Mouse (Mus musculus): ENCODE measurements around the gene Tex2. TPM values are rescaled to one million over a fixed set of nuclear protein-coding genes. Genes with fewer than 3 reads are reported as not detected.

Gene Tex2
- polyA plus RNA-seq, 1 experiment from 2014 or later, result 8.9 TPM

GRCm38 (mm10) chr11:106557398-106557797 lies 55.8 kb downstream of the Tex2 start:
- DNase-seq (ENCODE audit: low spot score), result no peak
- no peaks in the 10 kb centered on the region for H3K9me3 ChIP-seq (ENCODE audit: low read length)
- no peaks in the 10 kb centered on the region for H3K27me3 ChIP-seq (replicated peaks; ENCODE audit: insufficient read depth, low read length)
- no peak overlapping the region for H3K4me2 ChIP-seq (replicated peaks; ENCODE audit: low read depth, low read length)
- ATAC-seq, result no peak
- no peaks in the 10 kb centered on the region for H3K36me3 ChIP-seq (ENCODE audit: insufficient read depth, low read length)
- WGBS, result 76% methylated on average over 7 of the region's 7 CpGs
- no peak overlapping the region for H3K4me3 ChIP-seq (ENCODE audit: low read depth, low read length)
- TF ChIP-seq CTCF (IDR thresholded peaks at IDR 0.05) (no peak), EP300 (IDR thresholded peaks at IDR 0.05) (no peak)
- H3K4me1 ChIP-seq (ENCODE audit: insufficient read depth, low read depth, low read length), result peaks cover 3% of the 10 kb centered on the region; the same call in 1 of the 2 replicates
- H3K27ac ChIP-seq (ENCODE audit: low read length), result no peak overlapping the region
- no peak overlapping the region for H3K9ac ChIP-seq (replicated peaks; ENCODE audit: low read depth)

- ATAC-seq, result no peak
- H3K27me3 ChIP-seq (replicated peaks; ENCODE audit: insufficient read depth, low read length), result no peaks in the 10 kb centered on the region
- H3K4me1 ChIP-seq (ENCODE audit: insufficient read depth, low read depth, low read length), result peaks cover 3% of the 10 kb centered on the region; the same call in 1 of the 2 replicates
- TF ChIP-seq EP300 (IDR thresholded peaks at IDR 0.05) (no peak), CTCF (IDR thresholded peaks at IDR 0.05) (no peak)
- H3K9me3 ChIP-seq (ENCODE audit: low read length), result no peaks in the 10 kb centered on the region
- H3K9ac ChIP-seq (replicated peaks; ENCODE audit: low read depth), result no peak overlapping the region
- no peak overlapping the region for H3K4me2 ChIP-seq (replicated peaks; ENCODE audit: low read depth, low read length)
- H3K4me3 ChIP-seq (ENCODE audit: low read depth, low read length), result no peak overlapping the region
- DNase-seq (ENCODE audit: low spot score), result no peak
- WGBS, result 56% methylated on average over 4 of the region's 4 CpGs
- no peak overlapping the region for H3K27ac ChIP-seq (ENCODE audit: low read length)
- no peaks in the 10 kb centered on the region for H3K36me3 ChIP-seq (ENCODE audit: insufficient read depth, low read length)
Measured at GRCm38 (mm10) chr11:106556689-106557088, 56.5 kb downstream of the Tex2 start.

- Histone ChIP-seq H3K4me3 (ENCODE audit: low read depth, low read length) (no peak overlapping the region), H3K9me3 (ENCODE audit: low read length) (no peaks in the 10 kb centered on the region), H3K4me2 (replicated peaks; ENCODE audit: low read depth, low read length) (no peak overlapping the region), H3K36me3 (ENCODE audit: insufficient read depth, low read length) (no peaks in the 10 kb centered on the region), H3K4me1 (ENCODE audit: insufficient read depth, low read depth, low read length) (peaks cover 3% of the 10 kb centered on the region; the same call in 1 of the 2 replicates), H3K27ac (ENCODE audit: low read length) (no peak overlapping the region), H3K27me3 (replicated peaks; ENCODE audit: insufficient read depth, low read length) (no peaks in the 10 kb centered on the region), H3K9ac (replicated peaks; ENCODE audit: low read depth) (no peak overlapping the region)
- DNase-seq (ENCODE audit: low spot score) (no peak), ATAC-seq (no peak)
- TF ChIP-seq CTCF (IDR thresholded peaks at IDR 0.05) (no peak), EP300 (IDR thresholded peaks at IDR 0.05) (no peak)
- 36% methylated on average over 10 of the region's 10 CpGs for WGBS
Measured at GRCm38 (mm10) chr11:106555805-106556615, 57.2 kb downstream of the Tex2 start.

GRCm38 (mm10) chr11:106550398-106550797 lies 62.8 kb downstream of the Tex2 start:
- 87% methylated on average over 3 of the region's 4 CpGs for WGBS
- Histone ChIP-seq H3K9ac (replicated peaks; ENCODE audit: low read depth) (no peak overlapping the region), H3K27me3 (replicated peaks; ENCODE audit: insufficient read depth, low read length) (no peaks in the 10 kb centered on the region), H3K4me3 (ENCODE audit: low read depth, low read length) (no peak overlapping the region), H3K4me1 (ENCODE audit: insufficient read depth, low read depth, low read length) (peaks cover 3% of the 10 kb centered on the region; the same call in 1 of the 2 replicates), H3K36me3 (ENCODE audit: insufficient read depth, low read length) (peaks cover 6% of the 10 kb centered on the region; the same call in 1 of the 2 replicates), H3K9me3 (ENCODE audit: low read length) (no peaks in the 10 kb centered on the region), H3K4me2 (replicated peaks; ENCODE audit: low read depth, low read length) (no peak overlapping the region), H3K27ac (ENCODE audit: low read length) (no peak overlapping the region)
- no peak for TF ChIP-seq CTCF (IDR thresholded peaks at IDR 0.05)
- TF ChIP-seq EP300 (IDR thresholded peaks at IDR 0.05), result no peak
- no peak for DNase-seq (ENCODE audit: low spot score)
- no peak for ATAC-seq

GRCm38 (mm10) chr11:106546081-106546480 lies 67.1 kb downstream of the Tex2 start:
- ATAC-seq (no peak), DNase-seq (ENCODE audit: low spot score) (no peak)
- H3K36me3 ChIP-seq (ENCODE audit: insufficient read depth, low read length), result peaks cover 22% of the 10 kb centered on the region; the same call in 1 of the 2 replicates
- no peaks in the 10 kb centered on the region for H3K27me3 ChIP-seq (replicated peaks; ENCODE audit: insufficient read depth, low read length)
- no peak overlapping the region for H3K4me3 ChIP-seq (ENCODE audit: low read depth, low read length)
- no peak for TF ChIP-seq EP300 (IDR thresholded peaks at IDR 0.05)
- no peak for TF ChIP-seq CTCF (IDR thresholded peaks at IDR 0.05)
- no peak overlapping the region for H3K9ac ChIP-seq (replicated peaks; ENCODE audit: low read depth)
- WGBS, result 90% methylated on average over 4 of the region's 4 CpGs
- no peaks in the 10 kb centered on the region for H3K4me1 ChIP-seq (ENCODE audit: insufficient read depth, low read depth, low read length)
- H3K9me3 ChIP-seq (ENCODE audit: low read length), result no peaks in the 10 kb centered on the region
- no peak overlapping the region for H3K27ac ChIP-seq (ENCODE audit: low read length)
- H3K4me2 ChIP-seq (replicated peaks; ENCODE audit: low read depth, low read length), result no peak overlapping the region

GRCm38 (mm10) chr11:106544916-106545315 lies 68.3 kb downstream of the Tex2 start:
- Histone ChIP-seq H3K9ac (replicated peaks; ENCODE audit: low read depth) (no peak overlapping the region), H3K9me3 (ENCODE audit: low read length) (no peaks in the 10 kb centered on the region), H3K4me3 (ENCODE audit: low read depth, low read length) (no peak overlapping the region), H3K4me2 (replicated peaks; ENCODE audit: low read depth, low read length) (no peak overlapping the region), H3K27me3 (replicated peaks; ENCODE audit: insufficient read depth, low read length) (no peaks in the 10 kb centered on the region), H3K27ac (ENCODE audit: low read length) (no peak overlapping the region), H3K36me3 (ENCODE audit: insufficient read depth, low read length) (peaks cover 22% of the 10 kb centered on the region; the same call in 1 of the 2 replicates), H3K4me1 (ENCODE audit: insufficient read depth, low read depth, low read length) (no peaks in the 10 kb centered on the region)
- 83% methylated on average over 9 of the region's 9 CpGs for WGBS
- DNase-seq (ENCODE audit: low spot score) (no peak), ATAC-seq (no peak)
- TF ChIP-seq CTCF (IDR thresholded peaks at IDR 0.05) (no peak), EP300 (IDR thresholded peaks at IDR 0.05) (no peak)

All from lung, postnatal 0 days (tissue).